Comparison of ENCODE assay signal across 10 mouse cellular contexts in the genomic region with DNA sequence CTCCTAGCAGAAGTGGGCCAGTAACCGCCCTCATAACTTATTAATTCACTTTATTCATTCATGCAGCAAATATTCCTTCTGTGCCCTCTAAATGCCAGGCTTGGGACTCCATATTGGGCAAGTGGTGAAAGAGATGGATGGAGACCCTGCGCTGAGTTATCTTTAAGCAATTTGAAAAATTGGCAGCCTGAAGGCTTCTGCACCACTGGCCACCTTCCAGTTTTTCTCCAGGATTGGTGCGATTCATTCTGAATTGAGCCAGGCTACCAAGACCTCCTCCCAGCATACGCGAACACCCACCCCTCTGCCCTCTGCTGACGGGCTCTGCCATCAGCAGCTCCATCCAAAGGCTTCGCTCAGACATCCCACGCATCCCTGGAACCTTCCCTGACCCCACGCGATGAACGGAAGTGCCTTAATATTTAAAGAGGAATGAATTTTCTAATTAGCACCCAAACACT. TPM values are rescaled to one million over a fixed set of nuclear protein-coding genes. Genes with fewer than 3 reads are reported as not detected.
DNase-seq lines count a peak whose midpoint lies in the region; ATAC-seq and TF ChIP-seq lines count a peak whose summit lies in the region.
"Had no signal": no experiment of that assay in that cellular context is flagged by ENCODE, and none has a peak within 500 bp of the region (broad histone marks: within the 10 kb centered on the region; RNA-seq: fewer than 3 reads in every experiment).

No protein-coding gene starts in this region.

- TF ChIP-seq POLR2A in ES-Bruce4 (IDR thresholded peaks at IDR 0.05; ENCODE audit: insufficient read depth, low read length) = no peak

- no peak overlapping the region for H3K9ac ChIP-seq in heart, embryonic 16.5 days (ENCODE audit: low read length)
- H3K9ac ChIP-seq in ES-Bruce4 (ENCODE audit: low read depth, poor library complexity, severe bottlenecking) = no peak overlapping the region
- no peak overlapping the region for H3K9ac ChIP-seq in hindbrain, embryonic 16.5 days (ENCODE audit: low read depth, low read length)

- H3K36me3 ChIP-seq in heart, embryonic 16.5 days (ENCODE audit: control insufficient read depth, insufficient read depth) = no peaks in the 10 kb centered on the region
- H3K36me3 ChIP-seq in ES-Bruce4 (ENCODE audit: control insufficient read depth, insufficient read depth, low read length, poor library complexity, severe bottlenecking) = no peaks in the 10 kb centered on the region
- H3K36me3 ChIP-seq in hindbrain, embryonic 16.5 days (ENCODE audit: control insufficient read depth, insufficient read depth, low read length) = no peaks in the 10 kb centered on the region

- CTCF ChIA-PET in Patski (lab: Charles Lee) = interaction anchor here (0.7 to 1.7 kb wide), 4 partner anchors 20 to 67 kb away, joined by 3 to 4 read pairs (median 4); no protein-coding TSS in a partner anchor

- POLR2A ChIA-PET in Patski (lab: Charles Lee) = interaction anchor here (0.7 to 1.9 kb wide), 4 partner anchors 11 to 129 kb away, joined by 4 to 5 read pairs (median 4); no protein-coding TSS in a partner anchor

- H3K4me3 ChIP-seq in heart, embryonic 16.5 days (ENCODE audit: low read length) = no peak overlapping the region
- no peak overlapping the region for H3K4me3 ChIP-seq in ES-Bruce4 (ENCODE audit: low read depth, low read length)
- no peak overlapping the region for H3K4me3 ChIP-seq in hindbrain, embryonic 16.5 days (ENCODE audit: low read length)

- peak overlapping the region; percentile 56; the same call in 1 of the 2 replicates for H3K27ac ChIP-seq in heart, embryonic 16.5 days (ENCODE audit: low read length)
- H3K27ac ChIP-seq in ES-Bruce4 (ENCODE audit: insufficient read depth, low read length) = peak overlapping the region; percentile 38
- H3K27ac ChIP-seq in hindbrain, embryonic 16.5 days (ENCODE audit: low read depth, low read length) = peak overlapping the region; percentile 24; the same call in 1 of the 2 replicates

- TF ChIP-seq EP300 in ES-Bruce4 (IDR thresholded peaks at IDR 0.05; ENCODE audit: insufficient read depth, low read depth, low read length) = 0 out of 2 replicates have a peak, but pooled peaks have one; percentile 60

- WGBS in heart, embryonic 16.5 days = 33% methylated on average over 11 of the region's 11 CpGs
- WGBS in hindbrain, embryonic 16.5 days = 9% methylated on average over 11 of the region's 11 CpGs

- DNase-seq in heart, postnatal 10 days = no peak
- DNase-seq in Patski (ENCODE audit: low read depth, low spot score) = no peak
- DNase-seq in urinary bladder, adult 2 months (ENCODE audit: low spot score) = no peak
- no peak for DNase-seq in gastrocnemius, adult 18-20 months (ENCODE audit: low spot score)

- TF ChIP-seq CTCF in ES-Bruce4 (IDR thresholded peaks at IDR 0.05; ENCODE audit: low read depth, low read length) (peak; percentile 54), Patski (IDR thresholded peaks at IDR 0.05) (no peak)

- no peaks in the 10 kb centered on the region for H3K27me3 ChIP-seq in heart, embryonic 16.5 days (ENCODE audit: control insufficient read depth, insufficient read depth, low read length)
- H3K27me3 ChIP-seq in ES-Bruce4 (ENCODE audit: control insufficient read depth, insufficient read depth, low read length, poor library complexity, severe bottlenecking) (no peaks in the 10 kb centered on the region), Patski (no peaks in the 10 kb centered on the region)
- H3K27me3 ChIP-seq in hindbrain, embryonic 16.5 days (replicated peaks; ENCODE audit: control insufficient read depth, insufficient read depth, low read length) = no peaks in the 10 kb centered on the region

- peaks cover 17% of the 10 kb centered on the region for H3K4me1 ChIP-seq in heart, embryonic 16.5 days (ENCODE audit: control insufficient read depth, insufficient read depth, low read length)
- H3K4me1 ChIP-seq in ES-Bruce4 (ENCODE audit: control insufficient read depth, insufficient read depth, low read length) = peaks cover 19% of the 10 kb centered on the region
- H3K4me1 ChIP-seq in hindbrain, embryonic 16.5 days (ENCODE audit: control insufficient read depth, insufficient read depth, low read depth, low read length) = peaks cover 42% of the 10 kb centered on the region

- intact Hi-C loops in heart, postnatal 10 days (cut with DNase I) = no loop called here

- no peak for ATAC-seq in heart, embryonic 16.5 days (replicated peaks; ENCODE audit: extremely low read depth, insufficient read depth, low FRiP score)
- ATAC-seq in Patski = peak; percentile 18
- peak; percentile 46 for ATAC-seq in hindbrain, embryonic 16.5 days

- H3K4me2 ChIP-seq in heart, embryonic 16.5 days (ENCODE audit: low read depth, low read length) = no peak overlapping the region
- H3K4me2 ChIP-seq in hindbrain, embryonic 16.5 days (ENCODE audit: low read length) = no peak overlapping the region

- H3K9me3 ChIP-seq in heart, embryonic 16.5 days (replicated peaks; ENCODE audit: control insufficient read depth, low read length) = no peaks in the 10 kb centered on the region
- no peaks in the 10 kb centered on the region for H3K9me3 ChIP-seq in ES-Bruce4 (replicated peaks; ENCODE audit: control insufficient read depth, insufficient read depth, low read length, poor library complexity, severe bottlenecking)
- no peaks in the 10 kb centered on the region for H3K9me3 ChIP-seq in hindbrain, embryonic 16.5 days (ENCODE audit: control insufficient read depth, low read length)

- in situ Hi-C loops in Patski (cut with MboI; ENCODE audit: low pct_unique_long_range_greater_than_20kb) = loop anchor here (25.0 kb wide), 1 partner anchor 551 kb away; the partner anchor contains the start of gene Slc26a9

RNA-seq across cellular contexts. Expression of gene Klhdc8a, which starts 10.4 kb away (rescaled TPM):
- polyA plus RNA-seq in heart, embryonic 16.5 days (2015; fragmentation: Nextera tagmentation; extraction: Ambion mirVana) = 0.49 and 0.62 TPM in 2 replicates
- 10 to 100 TPM; 17.7 to 27.5 TPM for total RNA-seq in heart, postnatal 10 days (2021)
- polyA plus RNA-seq in ES-Bruce4 (2011; ENCODE audit: insufficient read depth, insufficient read length, low read depth, missing spikeins) (0.60 and 0.72 TPM in 2 replicates), Patski (2021) (141 TPM)
- polyA plus RNA-seq in hindbrain, embryonic 16.5 days (2015; fragmentation: Nextera tagmentation; extraction: Ambion mirVana) = 8.3 and 10.0 TPM in 2 replicates
- polyA plus RNA-seq in urinary bladder, adult 2 months (2012; rRNA removed) = 1.2 and 1.5 TPM in 2 replicates
- total RNA-seq in gastrocnemius, adult 18-20 months (2021) = under 1 TPM; 0.27 to 0.36 TPM

RNA-seq across cellular contexts. Expression of gene Nuak2, which starts 27.9 kb away (rescaled TPM):
- polyA plus RNA-seq in heart, embryonic 16.5 days (2015; fragmentation: Nextera tagmentation; extraction: Ambion mirVana) = 3.4 and 4.3 TPM in 2 replicates
- 1 to 10 TPM; 3.5 to 4.7 TPM for total RNA-seq in heart, postnatal 10 days (2021)
- 20.0 and 21.7 TPM in 2 replicates for polyA plus RNA-seq in ES-Bruce4 (2011; ENCODE audit: insufficient read depth, insufficient read length, low read depth, missing spikeins)
- polyA plus RNA-seq in Patski (2021) = 110 TPM
- polyA plus RNA-seq in hindbrain, embryonic 16.5 days (2015; fragmentation: Nextera tagmentation; extraction: Ambion mirVana) = 11.1 and 12.8 TPM in 2 replicates
- 3.4 TPM in 2 replicates for polyA plus RNA-seq in urinary bladder, adult 2 months (2012; rRNA removed)
- 1 to 10 TPM in 1 of 2 experiments, under 1 TPM in 1; 0.87 to 1.1 TPM for total RNA-seq in gastrocnemius, adult 18-20 months (2021)

RNA-seq across cellular contexts. Expression of gene Gm10188, which starts 58.5 kb away (rescaled TPM):
- polyA plus RNA-seq in heart, embryonic 16.5 days (2015; fragmentation: Nextera tagmentation; extraction: Ambion mirVana) = not detected in 2 replicates
- total RNA-seq in heart, postnatal 10 days (2021) = not detected
- polyA plus RNA-seq in ES-Bruce4 (2011; ENCODE audit: insufficient read depth, insufficient read length, low read depth, missing spikeins) = not detected in 2 replicates
- polyA plus RNA-seq in Patski (2021) = 0.22 TPM
- polyA plus RNA-seq in hindbrain, embryonic 16.5 days (2015; fragmentation: Nextera tagmentation; extraction: Ambion mirVana) = not detected in 2 replicates
- not detected in 2 replicates for polyA plus RNA-seq in urinary bladder, adult 2 months (2012; rRNA removed)
- not detected for total RNA-seq in gastrocnemius, adult 18-20 months (2021)
- total RNA-seq: layer of hippocampus, postnatal 25 days had no signal
- polyA plus RNA-seq: heart, postnatal 0 days; lung, embryonic 16.5 days had no signal

Comparison
In these comparisons a context has a peak if more than half of its experiments do, and no peak if none do; other contexts are left out.
1. RNA of gene Klhdc8a, which starts 10.4 kb away (polyA plus RNA-seq): 141 TPM in Patski (single experiment); 8.3 to 10.0 TPM in hindbrain, embryonic 16.5 days, 1.2 to 1.5 TPM in urinary bladder, adult 2 months, 0.49 to 0.62 TPM in heart, embryonic 16.5 days and 0.60 to 0.72 TPM in ES-Bruce4; every median in the first group is over 10 times any median in the second.
2. Peak in every context shown above with its lines, with median percentiles within 50 percentile points of each other: H3K27ac ChIP-seq.